Mouse (Mus musculus) right cerebral cortex, postnatal 36 days (tissue): ENCODE measurements at regions not wholly inside any gene's neighbourhood (a gene's known extent, or its start where the extent isn't known, plus 50 kb on each side); places are given as distances from the start of the nearest gene placed in this dataset.

Source experiments
- DNase-seq, 2 experiments: peaks; one replicate each; pipeline ENCODE4 v3.0.0; 2022; ENCODE audit warnings: low spot score in 2 of 2, mixed read lengths in 1 of 2

DNA sequence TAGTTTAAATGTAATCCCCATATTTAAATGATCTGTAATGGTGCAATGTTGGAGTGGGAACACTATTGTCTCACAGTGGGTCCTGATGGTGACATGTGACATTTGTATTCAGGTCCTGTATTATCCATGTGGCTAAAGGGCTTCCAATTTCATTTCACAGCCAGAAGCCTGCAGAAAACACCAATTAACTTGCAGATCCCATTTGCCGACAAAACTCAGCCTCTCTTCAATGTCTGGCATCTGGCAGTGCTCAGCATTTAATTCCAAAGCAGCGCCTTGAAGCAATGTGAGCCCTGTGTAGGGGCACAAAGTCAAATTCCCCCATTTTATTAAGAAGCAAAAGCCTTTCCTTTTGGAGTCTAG lies 277.0 kb upstream of the Smim15 start:
- no peak for DNase-seq

DNA sequence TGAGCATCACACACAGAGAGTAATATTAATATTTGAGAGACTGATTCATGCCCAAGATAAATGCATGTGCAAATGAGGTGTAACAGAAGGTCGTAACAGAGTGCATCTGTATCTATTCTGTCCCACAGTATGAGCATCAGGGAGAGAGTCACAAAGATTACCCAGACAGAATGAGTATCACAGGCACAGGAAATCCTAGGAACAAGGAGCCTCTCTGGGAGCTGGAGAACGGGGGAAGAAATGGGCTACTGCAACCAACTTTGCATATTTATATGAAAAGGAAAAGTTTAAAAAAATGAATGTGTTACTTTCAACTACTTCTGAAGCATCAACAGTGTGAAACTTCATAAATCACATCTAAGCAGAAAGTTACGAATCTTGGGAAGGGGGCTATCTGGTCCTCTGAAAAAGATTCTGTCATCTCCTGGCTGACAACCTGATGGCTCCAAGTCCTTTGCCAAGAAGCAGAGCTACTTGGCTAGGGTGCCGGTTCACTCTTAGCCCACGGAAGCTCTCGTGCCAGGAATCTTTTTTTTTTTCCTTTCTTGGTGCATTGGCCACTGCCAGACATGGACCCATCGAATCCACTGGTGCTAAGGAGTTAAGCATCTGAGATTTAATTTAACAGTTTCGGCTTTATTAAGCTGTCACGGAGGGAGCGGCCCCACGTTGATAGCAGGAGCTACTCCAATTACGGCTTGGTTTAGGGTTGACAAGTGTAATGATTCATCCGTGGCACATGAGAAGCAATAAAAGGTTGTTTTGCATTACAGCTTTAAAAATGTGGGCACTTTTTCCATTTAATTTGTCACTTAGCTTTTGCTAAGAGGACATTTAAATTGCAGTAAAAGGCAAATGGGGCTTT lies 277.6 kb upstream of the Smim15 start:
- DNase-seq = peak in 1 of 2 experiments; percentile 29

DNA sequence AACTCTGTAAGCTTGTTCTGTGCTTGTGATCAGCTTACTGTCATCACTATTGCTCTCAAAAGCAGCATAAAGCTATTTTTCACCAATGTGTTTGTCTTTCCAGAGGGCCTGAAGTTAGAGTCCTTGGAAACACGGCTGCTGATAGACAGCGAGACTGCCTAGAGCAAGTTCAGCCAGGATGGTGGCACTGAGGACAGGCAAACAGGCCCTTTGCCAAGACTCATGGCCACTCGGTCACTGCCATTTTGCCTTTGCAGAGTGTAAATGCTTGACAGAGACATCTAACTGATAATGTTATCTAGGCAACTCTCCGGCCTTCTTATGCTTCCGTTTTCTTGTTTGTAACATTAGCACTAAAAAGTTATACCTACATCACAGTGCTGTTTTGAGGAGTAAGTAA lies 280.3 kb upstream of the Smim15 start:
- no peak for DNase-seq

DNA sequence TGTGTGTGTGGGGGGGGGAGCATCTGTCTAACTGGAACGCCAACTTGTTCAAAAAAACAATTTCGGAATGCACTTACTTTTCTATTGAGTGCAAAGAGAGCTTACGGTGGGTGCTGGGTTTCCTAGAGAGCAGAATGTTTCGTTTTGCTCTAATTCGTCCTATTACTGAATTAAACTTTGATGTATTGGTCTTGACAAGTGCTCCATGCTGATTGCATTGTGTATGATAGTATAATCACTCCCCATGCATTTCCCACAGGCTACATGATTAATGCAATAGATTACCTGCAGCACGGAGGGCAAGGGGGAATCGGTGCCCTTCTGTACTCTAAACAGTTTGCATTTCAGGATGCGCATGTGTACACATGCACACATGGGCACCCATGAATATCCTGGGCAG lies 283.7 kb upstream of the Smim15 start:
- DNase-seq = no peak

DNA sequence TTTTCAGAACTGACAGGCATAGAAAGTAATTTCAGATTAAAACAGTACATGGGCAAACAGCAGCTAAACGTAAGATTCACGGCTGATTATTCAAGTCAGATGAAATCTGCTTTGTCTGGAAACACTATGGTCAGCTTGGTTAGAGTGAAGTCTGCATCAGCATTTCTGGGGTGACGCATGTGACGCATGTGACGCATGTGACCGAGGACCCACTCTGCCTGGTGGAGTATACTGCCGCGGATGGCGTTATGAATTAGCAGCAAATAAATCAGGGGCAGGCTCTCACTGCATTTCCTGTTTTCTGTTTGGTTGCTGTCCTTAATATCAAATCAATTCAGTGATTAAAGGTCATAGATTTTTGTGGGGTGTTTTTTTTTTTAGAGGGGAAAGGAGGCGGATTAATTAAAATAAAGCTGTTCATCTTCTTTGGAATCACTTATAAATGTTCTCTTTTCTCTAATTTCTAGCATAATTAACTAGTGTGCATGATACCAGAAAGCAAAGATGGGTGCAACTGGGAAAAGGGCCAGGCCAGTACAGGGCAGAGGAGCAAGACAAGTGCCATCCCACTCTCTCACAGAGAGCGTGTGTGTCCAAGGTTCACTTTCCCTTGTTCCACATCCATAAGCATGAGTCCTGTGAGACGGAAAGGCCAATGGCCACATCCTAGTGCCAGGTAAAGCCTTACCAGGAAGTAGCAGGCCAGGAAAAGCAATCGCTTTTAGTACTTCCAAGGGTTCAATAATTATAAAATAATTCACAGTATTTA lies 285.7 kb upstream of the Smim15 start:
- no peak for DNase-seq

DNA sequence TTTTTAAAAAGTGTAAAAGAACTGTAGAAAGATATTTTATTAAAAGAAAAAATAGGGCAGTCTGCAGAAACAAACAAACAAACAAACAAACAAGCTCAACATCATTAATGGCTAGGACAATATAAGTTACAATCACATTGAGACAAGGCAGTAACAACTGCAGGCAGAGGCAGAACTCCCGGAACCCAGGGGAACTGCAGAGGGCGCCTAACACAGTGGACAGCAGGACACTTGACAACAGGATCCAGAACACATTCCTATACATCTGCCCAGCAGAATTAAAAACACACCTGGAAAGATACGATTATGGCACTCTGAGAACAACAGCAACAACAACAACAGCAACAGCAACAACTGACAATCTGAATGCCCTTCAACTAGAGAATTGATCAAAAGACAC lies 291.5 kb upstream of the Smim15 start:
- DNase-seq = no peak

DNA sequence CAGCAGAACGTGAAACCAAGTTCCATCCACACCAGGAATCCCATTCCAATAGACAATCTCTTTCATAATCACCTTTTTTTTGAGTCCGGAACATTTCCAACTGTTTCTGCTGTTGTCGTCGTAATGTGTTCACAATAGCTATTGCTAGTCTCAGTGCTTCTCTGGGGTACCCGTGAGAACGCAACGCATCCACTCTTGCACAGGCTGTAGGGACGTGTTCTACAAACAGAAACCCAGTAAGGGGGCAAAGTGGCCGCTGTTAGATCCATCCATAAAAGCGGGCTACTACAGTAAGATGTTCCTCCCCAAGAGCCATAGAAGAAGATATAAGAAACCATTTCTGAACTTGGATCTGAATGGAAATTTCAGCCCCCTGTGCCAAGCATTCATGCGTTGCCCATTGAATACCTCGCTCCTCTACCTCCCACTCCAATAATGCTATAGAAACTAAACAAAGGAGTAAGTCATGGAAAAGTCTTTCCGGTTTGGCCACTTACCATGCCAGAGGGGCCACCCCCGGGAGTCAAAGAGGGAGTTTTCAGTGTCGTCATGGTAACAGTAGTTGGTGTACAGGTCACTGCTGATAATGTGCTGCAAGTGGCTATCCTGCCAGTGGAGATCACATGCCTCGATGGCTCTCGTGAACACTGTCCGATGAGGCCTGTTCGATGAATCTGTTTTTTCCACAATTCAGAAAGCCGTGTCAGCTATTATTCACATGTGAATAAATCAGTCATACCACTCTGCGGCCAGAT lies 300.6 kb upstream of the Smim15 start:
- DNase-seq = no peak

DNA sequence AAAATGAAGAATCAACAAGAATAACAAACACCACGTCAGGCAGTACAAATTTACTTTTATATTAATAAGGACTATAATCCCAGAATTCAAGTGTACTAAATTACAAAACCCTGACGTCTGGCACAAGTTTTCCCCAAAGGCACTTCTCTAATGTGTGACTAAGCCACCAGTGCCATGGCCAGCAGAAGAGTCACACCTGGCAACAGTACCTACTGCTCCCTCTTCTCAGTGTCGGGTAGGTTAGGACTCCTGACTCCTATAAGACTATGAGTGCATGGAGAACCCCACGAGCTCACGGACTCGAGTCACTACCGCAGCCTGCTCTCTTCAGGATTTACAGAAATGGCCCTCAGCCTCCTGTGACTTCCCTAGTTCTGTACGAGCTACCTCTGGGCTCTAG lies 307.7 kb upstream of the Smim15 start:
- DNase-seq = no peak

DNA sequence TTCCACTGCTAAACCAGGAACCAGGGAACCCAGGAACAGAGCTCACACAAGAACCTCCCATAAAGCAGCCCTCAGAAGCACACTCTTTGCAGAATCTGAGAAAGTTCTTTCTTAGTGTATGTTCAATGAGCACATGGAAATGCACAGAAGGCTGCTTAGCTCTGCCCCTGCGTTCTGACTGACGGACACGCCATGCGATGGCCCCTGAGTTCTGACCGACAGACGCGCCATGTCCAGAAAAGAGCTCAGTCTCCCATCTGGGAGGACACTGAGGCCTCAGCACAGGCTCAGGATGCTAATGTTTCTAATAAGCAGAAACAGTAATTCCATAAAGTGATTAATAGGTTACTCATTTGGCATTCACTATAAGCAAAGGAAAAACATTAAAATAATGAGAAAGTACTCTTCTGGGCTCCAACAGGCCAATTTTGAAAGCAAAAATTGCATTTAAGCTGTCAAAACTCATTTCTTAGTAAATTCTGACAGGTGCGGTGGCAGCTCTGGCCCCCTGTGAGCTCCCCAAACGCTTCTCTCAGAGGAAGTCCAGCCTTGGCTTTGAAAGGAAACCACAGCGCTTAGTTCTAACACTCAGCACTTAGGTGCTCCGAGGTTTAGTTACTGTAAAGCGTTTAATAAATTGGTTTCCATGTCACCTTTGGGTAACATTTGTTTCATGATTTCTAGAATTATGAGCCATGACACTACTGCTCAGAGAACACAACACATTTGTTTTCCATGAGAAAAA lies 309.9 kb upstream of the Smim15 start:
- DNase-seq = no peak

DNA sequence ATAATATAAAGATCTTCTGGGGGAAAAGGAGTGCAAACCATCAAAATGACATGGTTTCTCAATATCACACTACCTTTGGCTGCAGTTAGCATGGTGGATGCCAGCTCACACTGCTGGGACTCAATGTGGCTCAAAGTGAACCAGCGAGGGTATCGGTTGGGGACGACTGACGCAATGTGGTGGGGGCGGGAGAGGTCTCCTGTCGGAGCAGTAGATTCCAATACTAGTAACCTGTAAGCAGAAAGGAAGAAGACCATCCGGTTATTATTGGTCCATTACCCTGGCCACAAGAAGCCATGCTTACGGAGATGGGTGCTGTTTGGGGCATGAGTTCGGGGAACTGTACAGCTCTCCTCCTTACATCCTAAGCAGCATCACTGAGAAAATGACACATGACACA lies 313.3 kb upstream of the Smim15 start:
- DNase-seq = no peak

DNA sequence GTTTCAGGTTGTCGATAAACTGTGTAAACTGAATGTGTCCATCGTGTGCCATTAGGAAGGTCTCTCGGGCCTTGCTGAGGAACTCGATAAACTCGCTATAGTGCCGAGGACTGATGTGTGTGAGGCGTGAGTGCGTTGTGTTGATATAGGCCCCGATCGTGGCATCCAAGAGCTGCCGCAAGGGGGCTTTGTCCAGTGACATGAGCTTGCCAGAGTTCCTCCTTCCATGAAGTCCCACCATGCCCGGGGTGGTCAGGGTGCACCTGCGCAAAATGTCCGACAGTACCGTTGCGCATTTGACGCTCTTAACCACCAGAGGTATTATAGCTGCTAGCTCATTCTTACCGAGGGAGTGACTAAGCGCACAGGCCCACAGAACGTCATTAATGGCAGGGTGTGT lies 317.8 kb upstream of the Smim15 start:
- no peak for DNase-seq

DNA sequence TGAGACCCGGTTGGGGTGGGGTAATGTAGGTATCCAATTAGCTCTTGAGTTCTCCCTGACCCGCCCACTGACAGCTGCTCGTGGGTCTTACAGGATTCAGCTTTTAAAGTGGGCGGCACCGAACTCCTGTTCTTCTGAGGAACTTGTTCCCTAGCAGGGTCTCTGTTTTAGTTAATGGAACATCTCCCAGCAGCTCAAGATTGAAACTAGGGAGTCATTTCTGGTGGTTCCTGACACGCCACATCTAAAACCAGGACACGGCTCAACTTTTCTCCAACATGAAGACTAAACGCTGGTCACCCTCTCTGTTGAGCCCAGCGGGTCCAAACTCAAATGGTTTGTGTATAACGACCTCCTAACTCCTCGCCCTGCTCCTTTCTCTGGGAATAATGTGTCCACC lies 322.3 kb upstream of the Smim15 start:
- no peak for DNase-seq

DNA sequence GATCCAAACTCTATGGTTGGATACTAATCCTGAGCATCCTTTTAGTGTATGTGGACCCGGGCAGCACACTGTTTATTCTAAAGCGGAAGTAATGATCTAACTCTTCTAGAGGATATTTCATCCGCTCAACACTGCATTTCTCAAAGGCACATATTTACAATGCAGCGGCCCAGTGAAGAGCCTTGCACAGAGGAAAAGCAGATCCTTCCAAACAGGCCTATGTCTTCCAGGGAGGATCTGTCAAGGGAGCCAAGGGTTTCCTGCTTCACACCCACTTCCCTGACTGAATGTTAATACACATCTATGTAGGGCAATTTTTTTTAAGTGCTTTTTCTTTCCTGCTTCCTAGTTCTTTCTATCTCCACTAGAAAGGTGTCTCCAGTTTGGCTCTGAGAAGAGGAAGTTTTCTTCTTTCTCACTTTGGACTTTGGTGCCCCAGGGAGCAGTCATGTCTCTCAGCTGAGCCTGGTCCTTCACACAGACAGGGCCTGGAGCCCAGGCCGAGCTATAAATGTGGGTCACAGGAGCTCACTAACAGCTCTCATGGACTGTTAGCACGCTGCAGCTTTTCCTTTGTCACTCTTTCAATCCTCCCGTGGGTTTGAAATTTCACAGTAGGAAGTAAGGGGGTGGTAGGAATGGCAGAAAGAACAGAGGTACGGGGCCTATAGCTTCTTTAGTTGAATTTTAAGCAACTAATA lies 323.2 kb upstream of the Smim15 start:
- DNase-seq = no peak

DNA sequence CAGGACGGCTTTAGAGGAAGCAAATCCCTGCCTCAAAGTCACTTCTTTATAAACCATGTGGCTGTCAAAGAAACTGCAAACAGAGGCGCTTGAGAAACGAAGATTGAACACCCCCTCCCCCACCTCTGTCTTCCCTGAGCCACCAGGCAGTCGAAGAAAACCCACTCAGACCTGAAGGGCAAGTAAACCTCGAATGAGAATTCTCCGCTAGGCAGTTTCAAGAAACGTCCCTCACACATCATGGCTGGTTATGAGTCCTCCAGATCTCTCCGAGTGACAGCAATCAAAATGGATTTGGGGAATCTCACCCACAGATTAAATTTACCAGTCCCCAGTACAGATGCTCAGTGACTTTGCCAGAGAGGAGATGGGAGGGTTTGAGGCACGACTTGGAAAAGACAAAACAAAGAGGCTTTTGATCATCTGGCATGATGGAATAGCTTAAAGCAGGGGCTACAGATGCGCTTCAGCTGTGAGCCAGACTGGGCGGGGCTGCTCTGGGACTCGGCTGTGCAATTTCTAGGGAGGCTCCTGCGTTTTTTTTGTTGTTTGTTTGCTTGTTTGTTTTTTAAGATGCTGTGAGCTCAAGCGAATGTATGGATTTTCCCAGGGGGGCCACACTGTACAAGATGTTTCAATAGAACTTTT lies 325.1 kb upstream of the Smim15 start:
- DNase-seq = no peak

DNA sequence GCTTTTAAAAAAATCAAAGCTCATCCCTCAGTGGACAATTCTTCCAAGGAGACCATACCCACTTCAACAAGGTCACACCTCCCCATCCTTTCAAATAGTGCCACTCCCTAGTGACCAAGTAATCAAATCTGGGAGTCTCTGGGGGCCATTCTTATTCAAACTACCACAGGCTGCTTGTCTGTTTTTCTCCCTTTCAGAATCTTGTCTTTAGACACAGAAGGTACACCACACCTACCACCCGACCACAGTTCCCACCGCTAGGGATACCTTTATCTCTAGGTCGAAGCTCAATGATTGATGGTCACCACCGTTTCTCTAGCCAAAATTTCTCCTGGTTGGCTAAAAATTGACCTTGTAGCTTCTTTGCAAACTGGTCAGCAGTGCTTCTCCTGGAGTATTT lies 328.6 kb upstream of the Smim15 start:
- DNase-seq = no peak

DNA sequence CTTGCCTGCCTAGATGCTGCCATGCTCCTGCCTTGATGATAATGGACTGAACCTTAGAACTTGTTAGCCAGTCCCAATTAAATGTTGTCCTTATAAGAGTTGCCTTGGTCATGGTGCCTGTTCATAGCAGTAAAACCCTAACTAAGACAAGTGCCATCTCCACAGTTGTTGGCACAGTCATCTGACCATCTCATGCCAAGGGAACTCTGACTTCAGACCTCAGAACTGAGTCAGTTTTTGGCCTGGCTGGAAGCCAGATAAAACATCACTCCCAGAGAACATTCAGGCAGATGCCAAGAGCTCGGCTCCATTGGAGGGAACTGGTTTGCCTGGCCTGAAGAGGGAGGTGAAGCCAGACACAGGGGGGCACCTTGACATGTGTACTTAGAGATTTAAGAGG lies 330.2 kb upstream of the Smim15 start:
- DNase-seq = no peak

DNA sequence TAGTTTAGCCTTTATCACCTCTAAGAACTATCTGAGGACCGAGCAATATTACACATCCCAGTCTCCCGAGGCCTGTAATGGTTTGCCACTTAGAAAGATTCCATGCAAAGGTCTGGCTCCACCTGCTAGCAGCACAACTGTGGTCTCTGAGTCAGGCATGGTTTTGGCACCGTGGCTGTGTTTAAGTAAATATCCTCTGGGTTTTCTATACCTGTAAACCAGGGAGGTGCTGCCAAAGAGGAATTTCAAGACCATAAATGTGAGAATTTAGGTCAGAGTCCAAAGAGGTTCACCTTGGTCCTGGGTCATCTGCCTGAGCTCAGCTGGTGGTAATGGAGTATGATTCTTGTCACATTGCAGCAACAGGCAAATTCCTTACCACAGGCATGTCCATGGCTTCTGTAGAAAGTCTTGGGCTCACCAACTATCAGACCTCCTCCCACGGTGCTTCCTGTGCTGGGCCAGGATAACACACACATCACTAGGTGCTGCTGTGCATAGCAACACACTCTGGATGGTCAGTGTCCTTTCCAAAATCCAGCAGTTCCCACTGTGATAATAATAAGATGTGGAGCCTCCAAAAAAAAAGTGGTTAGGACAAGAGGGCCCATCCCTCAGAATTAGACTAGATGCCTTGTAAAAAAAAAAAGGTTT lies 332.8 kb upstream of the Smim15 start:
- DNase-seq = no peak

DNA sequence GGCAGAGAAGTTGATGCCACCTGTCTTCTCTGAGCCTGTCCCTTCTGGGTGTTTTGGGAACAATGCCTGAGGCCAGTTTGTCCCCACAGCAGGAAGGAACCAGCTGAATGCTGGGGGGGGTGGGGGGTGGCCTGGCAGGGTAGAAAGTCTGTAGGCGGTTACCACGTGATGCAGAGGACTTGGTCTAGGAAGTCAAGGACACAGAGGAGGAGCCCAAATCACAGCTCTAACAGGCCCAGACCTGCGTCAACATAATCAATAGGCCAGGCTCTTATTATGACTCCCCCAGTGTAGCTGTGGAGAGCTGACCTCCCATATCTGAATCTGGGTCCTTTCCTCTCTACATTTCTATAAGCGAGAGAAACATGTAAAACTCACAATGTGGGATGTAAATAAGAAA lies 333.9 kb upstream of the Smim15 start:
- no peak for DNase-seq

DNA sequence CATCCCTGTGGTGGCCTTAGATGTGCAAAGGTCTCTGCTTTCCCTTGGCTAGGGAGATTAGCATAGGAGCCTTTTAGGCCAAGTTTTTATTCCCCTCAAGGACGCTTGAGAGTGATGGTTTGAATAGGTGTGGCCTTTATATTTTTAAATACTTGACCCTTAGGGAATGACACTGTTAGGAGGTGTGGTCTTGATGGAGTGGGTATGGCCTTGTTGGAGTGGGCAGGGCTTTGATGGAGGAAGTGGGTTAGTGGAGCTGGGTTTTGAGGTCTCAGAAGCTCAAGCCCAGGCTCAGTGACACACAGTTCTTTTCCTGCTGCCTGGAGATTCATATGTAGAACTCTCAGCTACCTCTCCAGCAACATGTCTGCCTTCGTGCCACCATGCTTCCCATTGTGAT lies 334.4 kb upstream of the Smim15 start:
- no peak for DNase-seq

DNA sequence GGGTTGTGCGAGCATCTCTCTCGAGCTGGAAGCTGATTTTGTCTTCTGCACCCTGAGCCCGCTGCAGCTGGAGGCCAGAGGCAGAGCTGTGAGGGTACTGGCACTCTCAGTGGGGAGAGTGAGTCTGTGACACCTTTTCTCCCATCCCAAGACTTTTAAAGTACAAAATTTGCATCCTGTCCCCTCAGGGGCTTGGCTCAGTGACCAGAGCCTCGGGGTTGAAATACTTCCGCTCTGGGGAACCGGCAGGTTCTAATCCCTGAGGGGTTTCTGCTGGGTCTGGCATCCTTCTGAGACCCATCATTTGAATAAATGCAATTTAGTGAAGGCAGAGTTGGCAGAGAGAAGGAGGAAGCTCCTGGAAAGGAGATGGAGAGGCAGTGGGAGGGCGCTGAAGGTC lies 340.5 kb upstream of the Smim15 start:
- DNase-seq = no peak
